Mouse (Mus musculus) G1E-ER4 (cell line): ENCODE measurements around the gene Fam24a. TPM values are rescaled to one million over a fixed set of nuclear protein-coding genes. Genes with fewer than 3 reads are reported as not detected.

Experiments
- GATA1 ChIP-seq: IDR thresholded peaks from one replicate; pipeline ENCODE4 v1.8.0; 2012; ENCODE audit warnings: low read length, inconsistent platforms
- polyA plus RNA-seq: library from polyadenylated mRNA; stranded (reverse); fragments of >175 nt; gene quantifications from 2 replicates; pipeline ENCODE4 v1.2.3, GENCODE M21; 2012

The Fam24a gene
- polyA plus RNA-seq, 1 experiment, result not detected

DNA sequence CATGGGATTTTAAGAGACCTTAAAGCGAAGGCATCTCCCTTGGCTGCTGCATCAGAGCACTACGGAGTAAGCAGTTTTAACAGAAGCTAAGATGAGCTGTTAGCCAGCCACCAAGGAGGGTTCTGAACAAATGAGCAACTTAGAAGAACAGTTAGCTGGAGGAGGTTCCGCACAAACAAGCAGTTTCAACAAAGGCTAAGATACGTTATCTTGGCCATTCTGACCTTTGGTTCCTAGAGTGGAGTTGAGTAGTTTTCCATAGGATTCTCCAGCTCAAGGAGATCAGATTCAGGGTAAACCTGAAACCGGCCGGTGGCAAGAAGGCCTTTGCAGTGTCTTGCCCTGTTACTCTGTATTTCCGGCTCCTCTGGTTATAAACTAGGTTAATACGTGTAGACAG is 30.5 kb downstream of the Fam24a start:
- TF ChIP-seq GATA1, result no peak

DNA sequence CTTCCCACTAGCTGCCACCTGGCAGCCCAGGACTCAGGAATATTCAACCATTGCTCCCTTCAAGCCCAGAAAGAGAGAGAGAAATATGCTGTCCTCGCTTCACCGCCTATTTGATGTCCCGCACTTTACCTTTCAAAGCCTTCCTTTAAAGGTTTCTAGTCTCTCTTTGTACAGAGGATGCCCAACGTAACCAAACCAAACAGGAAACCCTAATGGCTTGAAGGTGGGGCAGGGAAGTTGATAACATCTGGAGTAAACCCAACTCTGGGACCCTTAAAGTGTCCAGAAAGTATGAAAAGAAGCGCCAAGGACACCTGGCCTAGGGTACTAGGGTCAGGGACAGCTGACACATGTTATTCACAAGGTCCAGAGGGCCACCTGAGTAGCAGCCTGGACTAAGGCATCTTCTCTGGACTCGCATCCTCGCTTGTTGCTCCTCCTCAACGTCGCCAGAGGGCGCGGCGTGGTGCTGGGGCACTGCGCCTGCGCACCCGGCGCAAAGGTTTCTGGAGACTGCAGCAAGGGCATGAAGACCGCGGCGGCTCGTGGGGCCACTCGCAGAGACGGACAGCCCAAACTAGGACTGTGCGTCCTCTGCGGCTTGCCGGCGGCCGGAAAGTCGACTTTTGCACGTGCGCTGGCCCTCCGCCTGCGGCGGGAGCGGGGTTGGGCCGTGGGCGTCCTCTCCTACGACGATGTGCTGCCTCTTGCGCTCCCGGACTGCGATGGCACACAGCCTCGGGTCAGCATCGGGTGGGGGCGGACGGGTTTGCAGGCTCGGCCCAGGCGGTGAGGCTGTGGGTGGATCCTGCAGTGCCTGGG is 37.2 kb downstream of the Fam24a start, which contains the start of gene Pstk:
Gene Pstk (plus strand): TSS at position 494 of the 822 bp plus-strand sequence.
- TF ChIP-seq GATA1, result no peak

DNA sequence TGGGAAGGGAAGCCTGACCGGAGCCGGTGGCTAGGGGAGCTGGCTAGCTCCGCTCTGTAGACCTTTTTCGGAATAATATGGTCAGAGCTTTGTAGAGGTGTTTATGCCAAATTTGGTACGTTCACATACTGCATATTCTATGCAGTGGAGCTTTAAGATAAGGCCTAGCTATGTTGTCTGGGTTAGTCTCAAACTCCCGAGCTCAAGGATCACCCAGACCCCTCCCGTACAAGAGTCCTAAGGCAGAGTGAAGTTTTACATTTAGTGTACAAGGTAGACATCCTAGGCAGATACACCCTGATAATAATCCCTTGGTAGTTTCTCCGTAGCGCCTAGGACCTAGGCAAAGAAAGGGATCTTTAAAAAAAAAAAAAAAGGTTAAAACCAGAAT is 37.8 kb downstream of the Fam24a start:
- no peak for TF ChIP-seq GATA1

DNA sequence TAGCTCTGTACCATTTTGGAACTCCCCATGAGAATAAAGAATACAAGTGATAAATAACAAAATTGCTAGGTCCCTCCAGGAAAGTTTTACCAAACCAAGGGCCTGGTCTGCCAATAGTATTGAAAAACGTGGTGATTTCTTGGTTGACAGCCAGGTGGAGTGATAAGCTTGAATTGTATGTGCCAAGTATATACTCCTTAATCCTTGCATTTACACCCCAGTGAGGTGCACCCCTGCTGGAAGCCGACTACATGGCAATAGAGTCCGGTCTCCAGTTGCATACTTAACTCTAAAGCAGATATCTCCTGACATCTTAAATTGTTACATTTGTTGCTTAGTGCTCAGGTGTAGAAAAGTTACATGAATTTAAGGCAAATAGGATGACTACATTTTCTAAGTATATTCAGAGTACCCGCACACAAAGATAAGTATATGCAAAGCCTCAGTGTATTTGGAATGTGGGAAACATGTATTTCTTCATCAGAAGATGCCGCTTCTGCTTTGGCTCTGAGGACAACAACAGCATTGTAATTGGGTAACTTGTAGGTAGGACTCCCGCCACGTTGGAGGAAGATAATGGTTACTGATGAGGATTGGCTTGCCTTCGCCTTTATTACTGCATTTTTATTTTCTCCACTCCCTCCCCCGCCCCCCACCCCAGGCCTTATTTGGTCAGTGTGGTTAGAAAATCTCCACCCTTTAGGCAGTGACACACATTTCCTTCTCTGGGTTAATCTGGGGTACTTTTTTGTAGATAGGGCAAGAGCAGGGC is 38.4 kb downstream of the Fam24a start:
- TF ChIP-seq GATA1, result no peak

Other genes with a start within 250 kb of the Fam24a start
- not detected in 2 replicates for gene 4933402N03Rik, start 187.6 kb upstream of the Fam24a start, polyA plus RNA-seq
- not detected in 2 replicates for gene 5430419D17Rik, start 159.5 kb upstream of the Fam24a start, polyA plus RNA-seq
- not detected in 2 replicates for gene Cuzd1, start 11.6 kb upstream of the Fam24a start, polyA plus RNA-seq
- not detected in 2 replicates for gene Fam24b, start 4.3 kb upstream of the Fam24a start, polyA plus RNA-seq
- gene 2310057M21Rik, start 28.9 kb downstream of the Fam24a start, polyA plus RNA-seq, result 20.3 and 26.5 TPM in 2 replicates
- 46.0 and 66.3 TPM in 2 replicates for gene Pstk, start 37.3 kb downstream of the Fam24a start, polyA plus RNA-seq
- gene Ikzf5, start 76.7 kb downstream of the Fam24a start, polyA plus RNA-seq, result 8.5 and 10.8 TPM in 2 replicates
- gene Acadsb, start 76.7 kb downstream of the Fam24a start, polyA plus RNA-seq, result 2.1 and 2.6 TPM in 2 replicates
- not detected in 2 replicates for gene Hmx3, start 209.0 kb downstream of the Fam24a start, polyA plus RNA-seq
- 4.7 and 5.6 TPM in 2 replicates for gene Hmx2, start 214.9 kb downstream of the Fam24a start, polyA plus RNA-seq
- 65.5 and 67.0 TPM in 2 replicates for gene Bub3, start 226.4 kb downstream of the Fam24a start, polyA plus RNA-seq